Mouse (Mus musculus) liver, postnatal 0 days (tissue): ENCODE data around the gene Inpp4b. TPM values are rescaled to one million over a fixed set of nuclear protein-coding genes. Genes with fewer than 3 reads are reported as not detected.

ENCODE experiments used
- ATAC-seq: fragments of 200-750 bp; cut with Nextera tagmentation; 2 replicates; pipeline ENCODE4 v1.8.0; 2017; ENCODE audit warnings: mild to moderate bottlenecking, moderate library complexity
- DNase-seq: peaks from one replicate; pipeline ENCODE4 v3.0.0-alpha.2; 2016
- H3K27ac ChIP-seq: fragments of 300-500 bp; sonication (generic); 2 replicates; pipeline ENCODE4 v1.5.1; 2014; ENCODE audit warnings: antibody characterized with exemption, moderate library complexity, mild to moderate bottlenecking, low read depth
- H3K27me3 ChIP-seq: fragments of 300-500 bp; sonication (generic); 2 replicates; pipeline ENCODE4 v1.6.1; 2014; ENCODE audit warnings: low read length, control low read depth, mixed read lengths; ENCODE audit not compliant: insufficient read depth
- H3K36me3 ChIP-seq: fragments of 300-500 bp; sonication (generic); replicated peaks from 2 replicates; pipeline ENCODE4 v1.6.1; 2014; ENCODE audit warnings: mild to moderate bottlenecking, control low read depth, low read length, moderate library complexity, mixed read lengths; ENCODE audit not compliant: insufficient read depth
- H3K4me1 ChIP-seq: fragments of 300-500 bp; sonication (generic); 2 replicates; pipeline ENCODE4 v1.6.1; 2014; ENCODE audit warnings: antibody characterized with exemption, mild to moderate bottlenecking, control low read depth; ENCODE audit not compliant: insufficient read depth
- H3K4me2 ChIP-seq: fragments of 300-500 bp; sonication (generic); 2 replicates; pipeline ENCODE4 v1.6.1; 2014; ENCODE audit warnings: low read depth, mild to moderate bottlenecking, low read length, moderate library complexity, mixed read lengths
- H3K4me3 ChIP-seq: fragments of 300-500 bp; sonication (generic); 2 replicates; pipeline ENCODE4 v1.5.1; 2014; ENCODE audit warnings: low read depth, low read length
- H3K9ac ChIP-seq: fragments of 300-500 bp; sonication (generic); replicated peaks from 2 replicates; pipeline ENCODE4 v1.6.1; 2014; ENCODE audit warnings: mild to moderate bottlenecking, moderate library complexity
- H3K9me3 ChIP-seq: fragments of 300-500 bp; sonication (generic); 2 replicates; pipeline ENCODE4 v1.6.1; 2016; ENCODE audit warnings: mild to moderate bottlenecking, control low read depth, low read length, mixed read lengths
- CTCF ChIP-seq: sonication (generic); IDR thresholded peaks from 2 replicates; pipeline ENCODE4 v1.5.1; 2016; ENCODE audit warnings: antibody characterized with exemption, low read depth
- EP300 ChIP-seq: IDR thresholded peaks from 2 replicates; pipeline ENCODE4 v1.6.1; 2016; ENCODE audit warnings: antibody characterized with exemption, low read depth, mild to moderate bottlenecking
- WGBS: fragments of 180-500 bp; shearing (Covaris S2); extraction: QIAGEN DNeasy Blood & Tissue Kit; methylation state at CpG from one replicate; pipeline ENCODE4 v1.1.7; 2014; ENCODE audit not compliant: insufficient replicate concordance; 5-methylcytosine and 5-hydroxymethylcytosine counted together
- polyA plus RNA-seq: library from polyadenylated mRNA; unstranded; fragments of >200 nt; fragmentation: Nextera tagmentation; extraction: Ambion mirVana; gene quantifications from 2 replicates; pipeline ENCODE4 v1.2.1, GENCODE M21; 2015

Gene Inpp4b
- polyA plus RNA-seq, 1 experiment from 2014 or later: 0.82 TPM

DNA sequence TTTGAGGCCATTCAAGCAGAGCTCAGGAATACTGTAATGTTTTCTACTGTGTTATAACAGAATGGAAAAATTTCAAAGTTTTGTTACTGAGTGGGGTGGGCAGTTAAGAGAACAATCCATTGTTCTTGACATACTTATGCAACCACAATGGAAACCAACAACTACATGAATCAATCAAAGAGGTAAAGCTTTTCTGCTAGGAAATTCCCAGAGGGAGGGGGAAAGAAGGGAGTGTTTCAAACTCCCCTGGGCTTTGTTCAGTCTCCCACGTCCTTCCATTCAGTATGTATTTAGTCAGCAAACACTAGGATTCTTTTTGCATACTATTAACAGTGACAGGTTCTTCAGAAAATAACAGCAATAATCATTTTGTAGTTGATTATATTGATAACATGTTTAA, 517.4 kb downstream of the Inpp4b start:
- Histone ChIP-seq H3K9ac (no peak overlapping the region), H3K27me3 (no peaks in the 10 kb centered on the region), H3K4me2 (no peak overlapping the region), H3K9me3 (no peaks in the 10 kb centered on the region), H3K36me3 (no peaks in the 10 kb centered on the region), H3K4me1 (no peaks in the 10 kb centered on the region), H3K27ac (no peak overlapping the region), H3K4me3 (no peak overlapping the region)
- DNase-seq (no peak), ATAC-seq (no peak)
- TF ChIP-seq EP300: no peak
- TF ChIP-seq CTCF: no peak
- WGBS: 73% methylated on average over 1 of the region's 1 CpGs

- H3K27me3 ChIP-seq: no peaks in the 10 kb centered on the region
- 81% methylated on average over 8 of the region's 8 CpGs for WGBS
- ATAC-seq: no peak
Observed at GRCm38 (mm10) chr8:81861311-81861710, 519.0 kb downstream of the Inpp4b start.

DNA sequence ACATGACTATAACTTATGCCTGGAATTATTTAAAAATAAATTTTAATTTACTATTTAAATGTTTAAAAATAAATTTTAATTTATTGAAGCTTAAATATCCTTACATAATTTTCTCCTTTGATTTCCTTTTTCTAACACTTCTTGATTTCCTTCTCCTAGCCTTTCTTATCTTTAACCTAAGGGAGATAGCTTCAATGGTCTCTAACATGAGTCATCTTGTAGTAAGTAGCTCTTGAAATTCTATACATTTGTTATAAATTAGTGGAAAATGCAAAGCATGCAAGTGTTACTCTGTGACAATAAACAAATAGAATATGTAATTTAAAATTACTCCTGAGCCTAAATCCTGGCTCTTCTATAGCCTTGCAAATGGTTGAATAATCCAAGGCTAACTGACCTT, 520.4 kb downstream of the Inpp4b start:
- no peak overlapping the region for H3K9ac ChIP-seq
- H3K9me3 ChIP-seq: no peaks in the 10 kb centered on the region
- H3K4me2 ChIP-seq: no peak overlapping the region
- no peak overlapping the region for H3K27ac ChIP-seq
- ATAC-seq (no peak), DNase-seq (no peak)
- no peak for TF ChIP-seq EP300
- TF ChIP-seq CTCF: no peak
- H3K4me3 ChIP-seq: no peak overlapping the region
- no peaks in the 10 kb centered on the region for H3K27me3 ChIP-seq
- no peaks in the 10 kb centered on the region for H3K36me3 ChIP-seq
- H3K4me1 ChIP-seq: no peaks in the 10 kb centered on the region

More at GRCm38 (mm10) chr8:81861311-81861710, 519.0 kb downstream of the Inpp4b start:
- Histone ChIP-seq H3K9me3 (no peaks in the 10 kb centered on the region), H3K4me3 (no peak overlapping the region), H3K4me2 (no peak overlapping the region), H3K4me1 (no peaks in the 10 kb centered on the region), H3K27ac (no peak overlapping the region), H3K36me3 (no peaks in the 10 kb centered on the region), H3K9ac (no peak overlapping the region)
- TF ChIP-seq EP300 (no peak), CTCF (no peak)
- no peak for DNase-seq

GRCm38 (mm10) chr8:81864318-81864717, 522.0 kb downstream of the Inpp4b start:
- Histone ChIP-seq H3K4me3 (no peak overlapping the region), H3K27ac (no peak overlapping the region), H3K9ac (no peak overlapping the region), H3K36me3 (no peaks in the 10 kb centered on the region), H3K9me3 (no peaks in the 10 kb centered on the region), H3K4me2 (no peak overlapping the region), H3K27me3 (no peaks in the 10 kb centered on the region), H3K4me1 (no peaks in the 10 kb centered on the region)
- DNase-seq (no peak), ATAC-seq (no peak)
- 78% methylated on average over 2 of the region's 2 CpGs for WGBS
- TF ChIP-seq CTCF (no peak), EP300 (no peak)

DNA sequence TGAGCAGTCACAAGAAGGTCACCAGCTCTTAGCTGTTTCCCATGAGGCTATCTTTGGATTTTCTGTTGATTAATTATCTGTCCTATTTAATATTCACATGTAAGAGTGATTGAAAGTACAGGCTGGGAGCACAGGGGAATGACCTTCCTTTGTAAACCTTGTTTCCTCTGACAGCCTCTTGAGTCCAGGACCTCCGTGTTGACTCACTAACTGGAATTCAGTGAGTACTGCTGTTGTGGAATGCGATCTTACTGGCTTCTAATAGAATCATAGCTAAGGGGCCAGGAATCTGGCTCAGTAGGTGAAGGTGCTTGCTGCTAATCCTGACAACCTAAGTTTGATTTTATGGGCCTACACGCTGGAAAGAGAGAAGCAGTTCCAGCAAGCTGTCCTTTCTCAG, 523.3 kb downstream of the Inpp4b start:
- no peak for DNase-seq
- no peaks in the 10 kb centered on the region for H3K27me3 ChIP-seq
- H3K9ac ChIP-seq: no peak overlapping the region
- H3K27ac ChIP-seq: no peak overlapping the region
- ATAC-seq: no peak
- no peak overlapping the region for H3K4me2 ChIP-seq
- H3K36me3 ChIP-seq: no peaks in the 10 kb centered on the region
- H3K4me3 ChIP-seq: no peak overlapping the region
- 52% methylated on average over 3 of the region's 3 CpGs for WGBS
- no peak for TF ChIP-seq CTCF
- TF ChIP-seq EP300: no peak
- H3K9me3 ChIP-seq: no peaks in the 10 kb centered on the region
- H3K4me1 ChIP-seq: no peaks in the 10 kb centered on the region

GRCm38 (mm10) chr8:81867020-81867419, 524.7 kb downstream of the Inpp4b start:
- H3K36me3 ChIP-seq: no peaks in the 10 kb centered on the region
- DNase-seq: no peak
- H3K4me1 ChIP-seq: no peaks in the 10 kb centered on the region
- no peaks in the 10 kb centered on the region for H3K9me3 ChIP-seq
- no peak overlapping the region for H3K4me2 ChIP-seq
- WGBS: 85% methylated on average over 3 of the region's 3 CpGs
- H3K4me3 ChIP-seq: no peak overlapping the region
- no peak overlapping the region for H3K27ac ChIP-seq
- ATAC-seq: no peak
- TF ChIP-seq CTCF: no peak
- no peak for TF ChIP-seq EP300
- no peaks in the 10 kb centered on the region for H3K27me3 ChIP-seq
- no peak overlapping the region for H3K9ac ChIP-seq

DNA sequence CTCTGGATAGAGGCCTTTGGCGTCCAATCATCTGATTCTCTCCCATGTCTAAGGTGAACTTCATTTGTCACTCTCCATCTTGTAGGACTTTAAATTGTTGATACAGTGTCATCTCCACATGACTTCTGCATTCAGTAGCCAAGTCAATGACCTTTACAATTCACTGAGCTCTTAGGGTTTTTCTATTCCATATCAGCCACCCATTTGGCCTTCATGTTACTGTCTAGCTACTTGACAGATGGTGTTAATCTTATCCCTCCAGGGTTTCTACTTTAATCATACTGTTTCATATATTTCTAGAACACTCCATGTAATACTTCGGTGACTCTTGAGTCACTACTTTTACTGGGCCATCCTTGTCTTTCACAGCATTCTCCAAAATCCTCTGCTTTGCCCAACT, 528.1 kb downstream of the Inpp4b start:
- Histone ChIP-seq H3K27me3 (no peaks in the 10 kb centered on the region), H3K4me3 (no peak overlapping the region), H3K4me2 (no peak overlapping the region), H3K9me3 (no peaks in the 10 kb centered on the region), H3K4me1 (no peaks in the 10 kb centered on the region), H3K27ac (no peak overlapping the region), H3K36me3 (no peaks in the 10 kb centered on the region), H3K9ac (no peak overlapping the region)
- no peak for DNase-seq
- ATAC-seq: no peak
- TF ChIP-seq CTCF (no peak), EP300 (no peak)
- 73% methylated on average over 2 of the region's 2 CpGs for WGBS
